Mouse (Mus musculus) MEL (cell line): Measurements from ENCODE around the gene Ift20. TPM values are rescaled to one million over a fixed set of nuclear protein-coding genes. Genes with fewer than 3 reads are reported as not detected.

Source experiments
- DNase-seq: peaks from one replicate; pipeline ENCODE4 v3.0.0; 2011; ENCODE audit warnings: low read depth, low spot score
- H3K27ac ChIP-seq: 2 replicates; pipeline ENCODE4 v1.5.1; 2012; ENCODE audit warnings: low read depth, mild to moderate bottlenecking, control low read depth, low read length, moderate library complexity; ENCODE audit not compliant: control insufficient read depth
- H3K27me3 ChIP-seq, 2 experiments: fragments of 150-350 bp in 1 of 2; sonication (generic) in 1 of 2; 2 replicates each; pipeline ENCODE4 v1.6.1; 2012; ENCODE audit warnings: low read length in 2 of 2, mild to moderate bottlenecking in 2 of 2, improper control_type of control experiment in 1 of 2, moderate library complexity in 1 of 2; ENCODE audit not compliant: insufficient read depth in 2 of 2, control insufficient read depth in 1 of 2
- H3K36me3 ChIP-seq, 2 experiments: 2 replicates each; pipeline ENCODE4 v1.6.1; 2012 to 2014; ENCODE audit warnings: low read length in 2 of 2, improper control_type of control experiment in 1 of 2, inconsistent platforms in 1 of 2, mild to moderate bottlenecking in 1 of 2; ENCODE audit not compliant: insufficient read depth in 2 of 2, control insufficient read depth in 1 of 2
- H3K4me1 ChIP-seq, 2 experiments: fragments of 150-350 bp in 1 of 2; sonication (generic) in 1 of 2; 2 replicates each; pipeline ENCODE4 v1.6.1; 2012; ENCODE audit warnings: low read length in 2 of 2, improper control_type of control experiment in 1 of 2, mild to moderate bottlenecking in 1 of 2; ENCODE audit not compliant: insufficient read depth in 2 of 2, control insufficient read depth in 1 of 2
- H3K4me3 ChIP-seq, 2 experiments: fragments of 150-350 bp in 1 of 2; sonication (generic) in 1 of 2; 2 replicates each; pipeline ENCODE4 v1.5.1; 2012; ENCODE audit warnings: low read depth in 2 of 2, low read length in 2 of 2, mild to moderate bottlenecking in 2 of 2, moderate library complexity in 2 of 2, control low read depth in 1 of 2, improper control_type of control experiment in 1 of 2; ENCODE audit not compliant: control insufficient read depth in 1 of 2, insufficient read depth in 1 of 2
- H3K79me2 ChIP-seq: 2 replicates; pipeline ENCODE4 v1.6.1; 2012; ENCODE audit warnings: mild to moderate bottlenecking, low read length, moderate library complexity; ENCODE audit not compliant: control insufficient read depth, poor library complexity, insufficient read depth
- H3K9ac ChIP-seq: 2 replicates; pipeline ENCODE4 v1.6.1; 2012; ENCODE audit warnings: low read depth, mild to moderate bottlenecking, control low read depth, low read length, moderate library complexity; ENCODE audit not compliant: control insufficient read depth, poor library complexity, severe bottlenecking
- H3K9me3 ChIP-seq: fragments of 150-350 bp; sonication (generic); replicated peaks from 2 replicates; pipeline ENCODE4 v1.6.1; 2012; ENCODE audit warnings: mild to moderate bottlenecking, low read length, improper control_type of control experiment, moderate library complexity; ENCODE audit not compliant: insufficient read depth
- BHLHE40 ChIP-seq: IDR thresholded peaks from 2 replicates; pipeline ENCODE4 v1.6.1; 2012; ENCODE audit warnings: low read depth, mild to moderate bottlenecking, inconsistent platforms, low read length, improper control_type of control experiment, borderline replicate concordance
- CHD1 ChIP-seq: IDR thresholded peaks from 2 replicates; pipeline ENCODE4 v1.6.1; 2012; ENCODE audit warnings: low read depth, mild to moderate bottlenecking, inconsistent platforms, low read length, improper control_type of control experiment
- CHD2 ChIP-seq: IDR thresholded peaks from 2 replicates; pipeline ENCODE4 v1.6.1; 2011; ENCODE audit warnings: low read length, improper control_type of control experiment
- E2F4 ChIP-seq: IDR thresholded peaks from 2 replicates; pipeline ENCODE4 v1.6.1; 2011; ENCODE audit warnings: low read depth, low read length, improper control_type of control experiment, borderline replicate concordance
- ELF1 ChIP-seq: IDR thresholded peaks from 2 replicates; pipeline ENCODE4 v1.6.1; 2014; ENCODE audit warnings: low read depth, mild to moderate bottlenecking, inconsistent platforms, low read length, improper control_type of control experiment, moderate library complexity
- EP300 ChIP-seq, 2 experiments: IDR thresholded peaks; 2 replicates each; pipeline ENCODE4 v1.6.1; 2011; ENCODE audit warnings: improper control_type of control experiment in 2 of 2, low read length in 2 of 2, low read depth in 1 of 2, mild to moderate bottlenecking in 1 of 2
- ETS1 ChIP-seq: IDR thresholded peaks from 2 replicates; pipeline ENCODE4 v1.6.1; 2012; ENCODE audit warnings: low read depth, mild to moderate bottlenecking, inconsistent platforms, low read length, improper control_type of control experiment, moderate library complexity
- GATA1 ChIP-seq: IDR thresholded peaks from 2 replicates; pipeline ENCODE4 v1.6.1; 2011; ENCODE audit warnings: low read depth, low read length, improper control_type of control experiment
- JUND ChIP-seq: IDR thresholded peaks from 2 replicates; pipeline ENCODE4 v1.6.1; 2011; ENCODE audit warnings: low read depth, mild to moderate bottlenecking, improper control_type of control experiment, low read length
- MAX ChIP-seq: IDR thresholded peaks from 2 replicates; pipeline ENCODE4 v1.6.1; 2011; ENCODE audit warnings: low read length, improper control_type of control experiment
- MAZ ChIP-seq: IDR thresholded peaks from 2 replicates; pipeline ENCODE4 v1.6.1; 2012; ENCODE audit warnings: low read depth, mild to moderate bottlenecking, inconsistent platforms, low read length, improper control_type of control experiment
- MEF2A ChIP-seq: IDR thresholded peaks from 2 replicates; pipeline ENCODE4 v1.6.1; 2014; ENCODE audit warnings: low read depth, mild to moderate bottlenecking, inconsistent platforms, low read length, improper control_type of control experiment; ENCODE audit not compliant: poor library complexity, insufficient replicate concordance, severe bottlenecking; ENCODE audit errors: extremely low read depth
- NELFE ChIP-seq: IDR thresholded peaks from 2 replicates; pipeline ENCODE4 v1.6.1; 2011; ENCODE audit warnings: low read depth, low read length, improper control_type of control experiment
- POLR2A ChIP-seq, 2 experiments: IDR thresholded peaks; 2 replicates each; pipeline ENCODE4 v1.6.1; 2011 to 2012; ENCODE audit warnings: low read length in 2 of 2, mild to moderate bottlenecking in 2 of 2, control low read depth in 1 of 2, improper control_type of control experiment in 1 of 2, low read depth in 1 of 2, moderate library complexity in 1 of 2; ENCODE audit not compliant: control insufficient read depth in 1 of 2, insufficient read depth in 1 of 2, poor library complexity in 1 of 2
- POLR2AphosphoS2 ChIP-seq: IDR thresholded peaks from 2 replicates; pipeline ENCODE4 v1.6.1; 2011; ENCODE audit warnings: low read length, improper control_type of control experiment
- RCOR1 ChIP-seq: IDR thresholded peaks from 2 replicates; pipeline ENCODE4 v1.6.1; 2012; ENCODE audit warnings: low read depth, mild to moderate bottlenecking, inconsistent platforms, low read length, improper control_type of control experiment
- SIN3A ChIP-seq: IDR thresholded peaks from 2 replicates; pipeline ENCODE4 v1.6.1; 2012; ENCODE audit warnings: low read length, improper control_type of control experiment, inconsistent platforms
- SMC3 ChIP-seq: IDR thresholded peaks from 2 replicates; pipeline ENCODE4 v1.6.1; 2011; ENCODE audit warnings: low read depth, low read length, improper control_type of control experiment
- TAL1 ChIP-seq: IDR thresholded peaks from 2 replicates; pipeline ENCODE4 v1.6.1; 2012; ENCODE audit warnings: mild to moderate bottlenecking, inconsistent platforms, low read length, moderate library complexity, mixed read lengths
- TBP ChIP-seq: IDR thresholded peaks from 2 replicates; pipeline ENCODE4 v1.8.0; 2011; ENCODE audit warnings: low read depth, low read length, improper control_type of control experiment
- UBTF ChIP-seq: IDR thresholded peaks from 2 replicates; pipeline ENCODE4 v1.6.1; 2012; ENCODE audit warnings: low read depth, mild to moderate bottlenecking, inconsistent platforms, low read length, improper control_type of control experiment, moderate library complexity, borderline replicate concordance; ENCODE audit not compliant: insufficient read depth
- ZKSCAN1 ChIP-seq: IDR thresholded peaks from 2 replicates; pipeline ENCODE4 v1.6.1; 2012; ENCODE audit warnings: low read depth, mild to moderate bottlenecking, inconsistent platforms, low read length, improper control_type of control experiment, moderate library complexity
- ZMIZ1 ChIP-seq: IDR thresholded peaks from 2 replicates; pipeline ENCODE4 v1.6.1; 2012; ENCODE audit warnings: low read depth, mild to moderate bottlenecking, inconsistent platforms, low read length, improper control_type of control experiment, moderate library complexity
- ZNF384 ChIP-seq: IDR thresholded peaks from 2 replicates; pipeline ENCODE4 v1.6.1; 2012; ENCODE audit warnings: low read depth, mild to moderate bottlenecking, inconsistent platforms, low read length, improper control_type of control experiment
- polyA plus RNA-seq, 2 experiments: library from polyadenylated mRNA; stranded (reverse) in 1 of 2; unstranded in 1 of 2; fragments of >175 nt in 1 of 2; fragments of >200 nt in 1 of 2; gene quantifications; 2 replicates each; pipeline versions ENCODE4 v1.2.1 to v1.2.4; 2012; ENCODE audit warnings: low replicate concordance in 2 of 2, low read depth in 1 of 2; ENCODE audit not compliant: insufficient read length in 2 of 2, insufficient read depth in 1 of 2, missing spikeins in 1 of 2
- total RNA-seq: library from RNA; depleted of rRNA; stranded (reverse); fragments of 300-350 nt; gene quantifications from 2 replicates; pipeline ENCODE4 v1.2.3, GENCODE M21; 2012

Gene Ift20
- total and polyA plus RNA-seq, 3 experiments = 128 to 196 TPM; not detected in 1

- H3K27ac ChIP-seq = no peak overlapping the region
- H3K9me3 ChIP-seq = no peaks in the 10 kb centered on the region
- H3K36me3 ChIP-seq = peaks cover 2 to 24% of the 10 kb centered on the region in 2 experiments
- TF ChIP-seq TBP (no peak), POLR2A (IDR thresholded peaks at IDR 0.05; ENCODE audit: control insufficient read depth in 1 of 2, insufficient read depth in 1 of 2, low read depth in 1 of 2, low read length in 2 of 2, poor library complexity in 1 of 2) (no peak), ELF1 (no peak), SIN3A (no peak), ZNF384 (no peak), RCOR1 (no peak), SMC3 (no peak), CHD2 (no peak), JUND (no peak)
- DNase-seq = no peak
- no peak overlapping the region for H3K9ac ChIP-seq
- H3K27me3 ChIP-seq = no peaks in the 10 kb centered on the region
- no peaks in the 10 kb centered on the region for H3K79me2 ChIP-seq
- peaks cover 0 to 5% of the 10 kb centered on the region in 2 experiments; a peak in 1 of 4 replicates for H3K4me1 ChIP-seq
- H3K4me3 ChIP-seq = no peak overlapping the region
These were observed 17.2 kb upstream of the Ift20 start for GRCm38 (mm10) chr11:78518931-78519330.

GRCm38 (mm10) chr11:78521880-78522279 is 14.3 kb upstream of the Ift20 start:
- H3K9me3 ChIP-seq = no peaks in the 10 kb centered on the region
- no peak overlapping the region for H3K9ac ChIP-seq
- H3K4me3 ChIP-seq = no peak overlapping the region
- H3K79me2 ChIP-seq = no peaks in the 10 kb centered on the region
- H3K36me3 ChIP-seq = peaks cover 0 to 10% of the 10 kb centered on the region in 2 experiments; a peak in 2 of 4 replicates
- no peak for DNase-seq
- TF ChIP-seq ELF1 (no peak), MAX (no peak), TBP (no peak), GATA1 (no peak), ZMIZ1 (no peak), UBTF (no peak), MEF2A (no peak), JUND (no peak), EP300 (IDR thresholded peaks at IDR 0.05; ENCODE audit: low read depth in 1 of 2, low read length in 2 of 2) (no peak), POLR2AphosphoS2 (no peak), CHD1 (no peak), TAL1 (no peak), ETS1 (no peak), E2F4 (no peak), NELFE (no peak), MAZ (no peak), ZKSCAN1 (no peak), BHLHE40 (no peak), SMC3 (no peak)
- no peak overlapping the region for H3K27ac ChIP-seq
- no peaks in the 10 kb centered on the region for H3K4me1 ChIP-seq
- no peaks in the 10 kb centered on the region for H3K27me3 ChIP-seq
